Mouse (Mus musculus) C2C12 (cell line): ENCODE results near the gene B3gnt2.

Source experiments
- CEBPB ChIP-seq: IDR thresholded peaks from one replicate; pipeline ENCODE4 v1.6.1; 2011; ENCODE audit warnings: low read depth, mild to moderate bottlenecking, control low read depth, moderate library complexity
- CTCF ChIP-seq: IDR thresholded peaks from one replicate; pipeline ENCODE4 v1.5.1; 2011; ENCODE audit not compliant: control insufficient read depth, insufficient read depth, insufficient read length
- FOSL1 ChIP-seq: IDR thresholded peaks from one replicate; pipeline ENCODE4 v1.8.0; 2011; ENCODE audit warnings: mild to moderate bottlenecking, low read length; ENCODE audit not compliant: poor library complexity, insufficient read depth, severe bottlenecking
- MAX ChIP-seq: IDR thresholded peaks from one replicate; pipeline ENCODE4 v1.6.1; 2011; ENCODE audit warnings: mild to moderate bottlenecking, control low read depth
- MYOD1 ChIP-seq: IDR thresholded peaks from one replicate; pipeline ENCODE4 v1.6.1; 2011; ENCODE audit warnings: low read depth; ENCODE audit not compliant: control insufficient read depth, insufficient read length
- MYOG ChIP-seq: IDR thresholded peaks from one replicate; pipeline ENCODE4 v1.6.1; 2011; ENCODE audit not compliant: control insufficient read depth, insufficient read length; ENCODE audit errors: extremely low read depth
- USF1 ChIP-seq: IDR thresholded peaks from one replicate; pipeline ENCODE4 v1.6.1; 2011; ENCODE audit warnings: low read depth, mild to moderate bottlenecking, control low read depth, moderate library complexity

GRCm38 (mm10) chr11:22891242-22891641, 30.5 kb upstream of the B3gnt2 start:
- TF ChIP-seq MAX (no peak), CEBPB (no peak), CTCF (no peak), MYOD1 (no peak), USF1 (no peak), FOSL1 (no peak), MYOG (no peak)
